Mouse (Mus musculus) C2C12 (cell line): ENCODE measurements at regions not wholly inside any gene's neighbourhood (a gene's known extent, or its start where the extent isn't known, plus 50 kb on each side); places are given as distances from the start of the nearest gene placed in this dataset.

Experiments
- CTCF ChIP-seq: IDR thresholded peaks from one replicate; pipeline ENCODE4 v1.5.1; 2011; ENCODE audit not compliant: control insufficient read depth, insufficient read depth, insufficient read length
- MAX ChIP-seq: IDR thresholded peaks from one replicate; pipeline ENCODE4 v1.6.1; 2011; ENCODE audit warnings: mild to moderate bottlenecking, control low read depth

DNA sequence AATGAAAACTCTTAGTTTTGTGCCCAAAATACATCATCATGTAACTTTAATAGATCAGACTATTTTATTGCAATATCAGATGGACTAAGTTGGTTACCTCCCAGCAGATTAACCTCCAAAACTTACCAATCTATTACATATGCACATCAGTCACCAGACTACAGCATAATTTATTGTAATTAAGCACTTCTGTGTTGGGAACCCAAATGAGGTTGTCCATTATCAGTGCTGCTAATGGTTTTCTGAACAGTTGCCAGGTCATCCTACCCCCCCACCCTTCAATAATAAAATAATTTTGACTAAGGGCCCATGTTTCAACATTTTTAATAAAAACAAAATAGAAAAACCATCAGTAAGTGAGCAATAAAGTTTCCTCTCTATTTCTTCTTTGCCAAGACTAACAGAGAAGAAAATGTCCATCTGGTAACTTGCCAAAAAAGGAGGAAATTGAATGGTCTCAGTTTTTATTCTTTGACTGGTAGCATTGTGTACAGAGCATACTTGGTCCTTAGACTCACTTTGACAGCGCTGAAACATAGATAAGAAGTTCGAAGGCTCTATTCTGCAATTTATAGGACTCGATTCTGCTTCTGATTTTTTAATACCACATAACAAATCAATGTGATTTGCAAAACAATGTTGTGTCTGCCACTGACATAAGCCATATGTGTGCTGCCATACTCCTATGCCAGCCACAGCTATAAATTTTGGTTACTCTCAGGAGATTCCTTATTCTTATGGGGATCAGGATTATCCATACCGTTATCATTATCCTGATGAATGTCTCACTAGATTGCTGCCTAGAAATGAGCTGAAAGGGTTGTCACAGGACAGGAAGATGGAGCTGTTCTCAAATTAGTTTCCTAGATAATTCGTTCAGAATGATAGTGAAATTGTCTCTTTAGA, 152.4 kb upstream of the Ferd3l start:
- TF ChIP-seq CTCF (no peak), MAX (no peak)
